Mouse (Mus musculus) embryonic facial prominence, embryonic 15.5 days (tissue): ENCODE measurements around the gene Grb14. TPM values are rescaled to one million over a fixed set of nuclear protein-coding genes. Genes with fewer than 3 reads are reported as not detected.

Experiments used
- ATAC-seq: fragments of 200-750 bp; cut with Nextera tagmentation; 2 replicates; pipeline ENCODE4 v1.8.0; 2017; ENCODE audit warnings: low read depth, moderate TSS enrichment; ENCODE audit not compliant: insufficient number of reproducible peaks, low FRiP score, low TSS enrichment
- H3K27ac ChIP-seq: fragments of 300-500 bp; sonication (generic); replicated peaks from 2 replicates; pipeline ENCODE4 v1.5.1; 2015; ENCODE audit warnings: mild to moderate bottlenecking, inconsistent platforms
- H3K27me3 ChIP-seq: fragments of 300-500 bp; sonication (generic); 2 replicates; pipeline ENCODE4 v1.6.1; 2015; ENCODE audit warnings: inconsistent platforms
- H3K36me3 ChIP-seq: fragments of 300-500 bp; sonication (generic); 2 replicates; pipeline ENCODE4 v1.6.1; 2015; ENCODE audit warnings: mild to moderate bottlenecking, inconsistent platforms
- H3K4me1 ChIP-seq: fragments of 300-500 bp; sonication (generic); 2 replicates; pipeline ENCODE4 v1.6.1; 2015; ENCODE audit warnings: inconsistent platforms
- H3K4me2 ChIP-seq: fragments of 300-500 bp; sonication (generic); replicated peaks from 2 replicates; pipeline ENCODE4 v1.6.1; 2015; ENCODE audit warnings: mild to moderate bottlenecking, inconsistent platforms
- H3K4me3 ChIP-seq: fragments of 300-500 bp; sonication (generic); replicated peaks from 2 replicates; pipeline ENCODE4 v1.5.1; 2015; ENCODE audit warnings: mild to moderate bottlenecking, inconsistent platforms
- H3K9ac ChIP-seq: fragments of 300-500 bp; sonication (generic); 2 replicates; pipeline ENCODE4 v1.6.1; 2015; ENCODE audit warnings: inconsistent platforms
- H3K9me3 ChIP-seq: fragments of 300-500 bp; sonication (generic); replicated peaks from 2 replicates; pipeline ENCODE4 v1.6.1; 2016; ENCODE audit warnings: inconsistent platforms
- WGBS: fragments of 180-500 bp; shearing (Covaris S2); methylation state at CpG from one replicate; pipeline ENCODE4 v1.1.7; 2015; 5-methylcytosine and 5-hydroxymethylcytosine counted together
- polyA plus RNA-seq: library from polyadenylated mRNA; unstranded; fragments of >200 nt; fragmentation: Nextera tagmentation; extraction: Ambion mirVana; gene quantifications from 2 replicates; pipeline ENCODE4 v1.2.1, GENCODE M21; 2015

Grb14 gene
- 10.2 and 12.5 TPM in 2 replicates for polyA plus RNA-seq

GRCm38 (mm10) chr2:65024887-65025286 is at the start of gene Grb14:
TSS of gene Grb14 (minus strand) at chr2:65024987.
- no peak within 1 kb of the TSS for H3K4me3 ChIP-seq
- no peak within 1 kb of the TSS for H3K27ac ChIP-seq
- H3K36me3 ChIP-seq: no peaks in the 10 kb centered on the region
- H3K9ac ChIP-seq: no peak within 1 kb of the TSS
- peaks cover 8% of the 10 kb centered on the region; the same call in 1 of the 2 replicates for H3K4me1 ChIP-seq
- WGBS: 80% methylated on average over 1 of the region's 1 CpGs
- no peaks in the 10 kb centered on the region for H3K9me3 ChIP-seq
- no peaks in the 10 kb centered on the region for H3K27me3 ChIP-seq
- no peak within 1 kb of the TSS for H3K4me2 ChIP-seq
- ATAC-seq: no peak

GRCm38 (mm10) chr2:65072205-65072604 is 47.4 kb upstream of the Grb14 start:
- no peaks in the 10 kb centered on the region for H3K4me1 ChIP-seq
- H3K27ac ChIP-seq: no peak overlapping the region
- no peaks in the 10 kb centered on the region for H3K36me3 ChIP-seq
- no peak overlapping the region for H3K4me2 ChIP-seq
- H3K9me3 ChIP-seq: no peaks in the 10 kb centered on the region
- H3K9ac ChIP-seq: no peak overlapping the region
- ATAC-seq: no peak
- H3K4me3 ChIP-seq: no peak overlapping the region
- 49% methylated on average over 3 of the region's 3 CpGs for WGBS
- no peaks in the 10 kb centered on the region for H3K27me3 ChIP-seq

- Histone ChIP-seq H3K9me3 (no peaks in the 10 kb centered on the region), H3K4me3 (no peak overlapping the region), H3K36me3 (no peaks in the 10 kb centered on the region), H3K27me3 (no peaks in the 10 kb centered on the region), H3K4me2 (no peak overlapping the region), H3K27ac (no peak overlapping the region), H3K4me1 (no peaks in the 10 kb centered on the region), H3K9ac (no peak overlapping the region)
- 89% methylated on average over 2 of the region's 2 CpGs for WGBS
- no peak for ATAC-seq
Observed at GRCm38 (mm10) chr2:65053764-65054163, 29.0 kb upstream of the Grb14 start.

GRCm38 (mm10) chr2:65052191-65053012 is 27.6 kb upstream of the Grb14 start:
- Histone ChIP-seq H3K36me3 (no peaks in the 10 kb centered on the region), H3K4me2 (no peak overlapping the region), H3K27me3 (no peaks in the 10 kb centered on the region), H3K9ac (no peak overlapping the region), H3K27ac (no peak overlapping the region), H3K9me3 (no peaks in the 10 kb centered on the region), H3K4me3 (no peak overlapping the region), H3K4me1 (no peaks in the 10 kb centered on the region)
- ATAC-seq: no peak
- WGBS: 90% methylated on average over 6 of the region's 6 CpGs

GRCm38 (mm10) chr2:65050776-65051175 is 26.0 kb upstream of the Grb14 start:
- 79% methylated on average over 3 of the region's 3 CpGs for WGBS

GRCm38 (mm10) chr2:65048234-65049017 is 23.6 kb upstream of the Grb14 start:
- no peaks in the 10 kb centered on the region for H3K27me3 ChIP-seq
- no peak overlapping the region for H3K4me3 ChIP-seq
- no peak for ATAC-seq
- no peaks in the 10 kb centered on the region for H3K9me3 ChIP-seq
- no peaks in the 10 kb centered on the region for H3K4me1 ChIP-seq
- no peak overlapping the region for H3K9ac ChIP-seq
- H3K4me2 ChIP-seq: no peak overlapping the region
- H3K27ac ChIP-seq: no peak overlapping the region
- H3K36me3 ChIP-seq: no peaks in the 10 kb centered on the region
- 67% methylated on average over 6 of the region's 6 CpGs for WGBS

More at GRCm38 (mm10) chr2:65050776-65051175, 26.0 kb upstream of the Grb14 start:
- H3K36me3 ChIP-seq: no peaks in the 10 kb centered on the region
- no peak overlapping the region for H3K4me2 ChIP-seq
- no peak for ATAC-seq
- H3K27ac ChIP-seq: no peak overlapping the region
- no peak overlapping the region for H3K9ac ChIP-seq
- H3K9me3 ChIP-seq: no peaks in the 10 kb centered on the region
- no peaks in the 10 kb centered on the region for H3K4me1 ChIP-seq
- H3K27me3 ChIP-seq: no peaks in the 10 kb centered on the region
- no peak overlapping the region for H3K4me3 ChIP-seq

GRCm38 (mm10) chr2:65038164-65038563 is 13.4 kb upstream of the Grb14 start:
- H3K27ac ChIP-seq: no peak overlapping the region
- 43% methylated on average over 4 of the region's 4 CpGs for WGBS

GRCm38 (mm10) chr2:65037546-65037945 is 12.8 kb upstream of the Grb14 start:
- H3K4me1 ChIP-seq: no peaks in the 10 kb centered on the region
- H3K4me2 ChIP-seq: no peak overlapping the region
- H3K27me3 ChIP-seq: no peaks in the 10 kb centered on the region
- no peaks in the 10 kb centered on the region for H3K9me3 ChIP-seq
- no peak for ATAC-seq
- H3K4me3 ChIP-seq: no peak overlapping the region
- H3K27ac ChIP-seq: no peak overlapping the region
- H3K9ac ChIP-seq: no peak overlapping the region
- H3K36me3 ChIP-seq: no peaks in the 10 kb centered on the region
- 43% methylated on average over 8 of the region's 8 CpGs for WGBS

More at GRCm38 (mm10) chr2:65038164-65038563, 13.4 kb upstream of the Grb14 start:
- no peak for ATAC-seq
- Histone ChIP-seq H3K4me1 (no peaks in the 10 kb centered on the region), H3K36me3 (no peaks in the 10 kb centered on the region), H3K9me3 (no peaks in the 10 kb centered on the region), H3K4me2 (no peak overlapping the region), H3K4me3 (no peak overlapping the region), H3K27me3 (no peaks in the 10 kb centered on the region), H3K9ac (no peak overlapping the region)

- no peaks in the 10 kb centered on the region for H3K9me3 ChIP-seq
- H3K4me1 ChIP-seq: peaks cover 8% of the 10 kb centered on the region; the same call in 1 of the 2 replicates
- no peaks in the 10 kb centered on the region for H3K36me3 ChIP-seq
- WGBS: 1% methylated on average over 67 of the region's 71 CpGs
- peak; percentile 86 for ATAC-seq
- peak overlapping the region; percentile 69 for H3K4me3 ChIP-seq
- no peaks in the 10 kb centered on the region for H3K27me3 ChIP-seq
- no peak overlapping the region for H3K27ac ChIP-seq
- peak overlapping the region; percentile 55 for H3K9ac ChIP-seq
- H3K4me2 ChIP-seq: peak overlapping the region; percentile 99
Observed at GRCm38 (mm10) chr2:65022363-65023240, 2.2 kb downstream of the Grb14 start.

GRCm38 (mm10) chr2:65021691-65022362 is 3.0 kb downstream of the Grb14 start:
- Histone ChIP-seq H3K9ac (peak overlapping the region; percentile 55; the same call in 1 of the 2 replicates), H3K4me1 (peaks cover 8% of the 10 kb centered on the region; the same call in 1 of the 2 replicates), H3K4me3 (peak overlapping the region; percentile 69), H3K9me3 (no peaks in the 10 kb centered on the region), H3K27me3 (no peaks in the 10 kb centered on the region), H3K4me2 (peak overlapping the region; percentile 99), H3K36me3 (no peaks in the 10 kb centered on the region), H3K27ac (no peak overlapping the region)
- 7% methylated on average over 15 of the region's 15 CpGs for WGBS
- peak; percentile 43; the same call in 1 of the 2 replicates for ATAC-seq
